Mouse (Mus musculus) c-Kit-negative CD71-positive TER-119-positive erythroid progenitor cells, embryonic 14.5 days (primary cell): ENCODE data around the gene Gm3012.
"Not testable (repeated sequence)": the region's sequence is repeated elsewhere in the genome, so short reads cannot be mapped to it uniquely, and the experiment has no call there.

Experiments used
- DNase-seq: peaks from one replicate; pipeline ENCODE4 v3.0.0-alpha.2; 2013; ENCODE audit warnings: low read depth, low spot score

Gene Gm3012

DNA sequence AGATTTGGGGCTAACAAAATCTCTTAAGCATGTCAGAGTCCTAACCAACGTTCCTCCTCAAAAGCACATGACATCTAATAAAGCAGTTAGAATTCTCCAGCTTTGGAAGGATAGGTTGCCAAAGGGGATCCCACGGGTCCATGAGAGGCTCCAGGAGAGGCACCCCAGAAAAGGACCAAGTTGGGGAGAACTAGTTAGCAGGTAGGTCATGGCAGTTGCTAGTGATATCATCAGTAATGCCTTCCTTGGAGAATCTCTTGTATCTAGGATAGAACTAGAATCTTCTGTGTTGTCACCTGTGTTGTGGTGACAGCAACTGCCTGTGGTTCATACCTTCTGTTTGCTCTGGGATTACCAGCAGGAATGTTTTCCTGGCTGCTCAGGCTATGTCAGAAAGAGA is at the start of gene Gm3012:
TSS of gene Gm3012 (plus strand) at position 301 of the 400 bp plus-strand sequence.
- DNase-seq: not testable (repeated sequence)

- DNase-seq: not testable (repeated sequence)
These were observed 17.4 kb downstream of the Gm3012 start, which contains the start of gene Gm3020 for GRCm38 (mm10) chr14:3651730-3652129. Gm3020 (plus strand) TSS chr14:3652030.

- DNase-seq: not testable (repeated sequence)
These were observed 54.2 kb downstream of the Gm3012 start, which contains the start of gene Gm3043 for GRCm38 (mm10) chr14:3688483-3688882. Gm3043 (plus strand) TSS chr14:3688783.
